Mouse (Mus musculus): ENCODE data around the gene Gm17087. TPM values are rescaled to one million over a fixed set of nuclear protein-coding genes. Genes with fewer than 3 reads are reported as not detected.

The Gm17087 gene
- not detected in 2 replicates for polyA plus RNA-seq (2015; fragmentation: Nextera tagmentation; extraction: Ambion mirVana)

- H3K4me2 ChIP-seq = no peak within 1 kb of the TSS
- no peaks in the 10 kb centered on the region for H3K4me1 ChIP-seq
- no peak for ATAC-seq (ENCODE audit: borderline replicate concordance, extremely low read depth, low FRiP score, low TSS enrichment)
- H3K4me3 ChIP-seq = no peak within 1 kb of the TSS
- no peaks in the 10 kb centered on the region for H3K27me3 ChIP-seq
- H3K36me3 ChIP-seq = no peaks in the 10 kb centered on the region
- no peak within 1 kb of the TSS for H3K27ac ChIP-seq
- WGBS = 85% methylated on average over 6 of the region's 6 CpGs
- no peak within 1 kb of the TSS for H3K9ac ChIP-seq
- no peaks in the 10 kb centered on the region for H3K9me3 ChIP-seq
Observed at GRCm38 (mm10) chr17:8566850-8567249, at the start of gene Gm17087. Gene Gm17087, minus strand, starts transcription at chr17:8566950.

GRCm38 (mm10) chr17:8613882-8614551 is 47.3 kb upstream of the Gm17087 start:
- H3K4me3 ChIP-seq = no peak overlapping the region
- H3K27ac ChIP-seq = no peak overlapping the region
- WGBS = 28% methylated on average over 7 of the region's 7 CpGs
- no peaks in the 10 kb centered on the region for H3K4me1 ChIP-seq
- no peaks in the 10 kb centered on the region for H3K9me3 ChIP-seq
- ATAC-seq (ENCODE audit: borderline replicate concordance, extremely low read depth, low FRiP score, low TSS enrichment) = no peak
- no peaks in the 10 kb centered on the region for H3K36me3 ChIP-seq
- H3K27me3 ChIP-seq = no peaks in the 10 kb centered on the region
- no peak overlapping the region for H3K9ac ChIP-seq
- no peak overlapping the region for H3K4me2 ChIP-seq

- WGBS = 76% methylated on average over 4 of the region's 4 CpGs
- Histone ChIP-seq H3K27me3 (no peaks in the 10 kb centered on the region), H3K4me1 (no peaks in the 10 kb centered on the region), H3K36me3 (no peaks in the 10 kb centered on the region), H3K4me3 (no peak overlapping the region), H3K9ac (no peak overlapping the region), H3K27ac (no peak overlapping the region), H3K4me2 (no peak overlapping the region), H3K9me3 (no peaks in the 10 kb centered on the region)
- ATAC-seq (ENCODE audit: borderline replicate concordance, extremely low read depth, low FRiP score, low TSS enrichment) = no peak
Observed at GRCm38 (mm10) chr17:8611916-8612315, 45.2 kb upstream of the Gm17087 start.

GRCm38 (mm10) chr17:8606695-8607094 is 39.9 kb upstream of the Gm17087 start:
- no peak for ATAC-seq (ENCODE audit: borderline replicate concordance, extremely low read depth, low FRiP score, low TSS enrichment)
- 67% methylated on average over 3 of the region's 3 CpGs for WGBS
- H3K27me3 ChIP-seq = no peaks in the 10 kb centered on the region
- no peak overlapping the region for H3K9ac ChIP-seq
- H3K27ac ChIP-seq = no peak overlapping the region
- H3K4me1 ChIP-seq = no peaks in the 10 kb centered on the region
- no peak overlapping the region for H3K4me2 ChIP-seq
- no peaks in the 10 kb centered on the region for H3K9me3 ChIP-seq
- no peaks in the 10 kb centered on the region for H3K36me3 ChIP-seq
- H3K4me3 ChIP-seq = no peak overlapping the region

GRCm38 (mm10) chr17:8605921-8606320 is 39.2 kb upstream of the Gm17087 start:
- Histone ChIP-seq H3K4me2 (no peak overlapping the region), H3K36me3 (no peaks in the 10 kb centered on the region), H3K27ac (no peak overlapping the region), H3K4me1 (no peaks in the 10 kb centered on the region), H3K4me3 (no peak overlapping the region), H3K9ac (no peak overlapping the region), H3K9me3 (no peaks in the 10 kb centered on the region), H3K27me3 (no peaks in the 10 kb centered on the region)
- WGBS = 69% methylated on average over 5 of the region's 5 CpGs
- ATAC-seq (ENCODE audit: borderline replicate concordance, extremely low read depth, low FRiP score, low TSS enrichment) = no peak

GRCm38 (mm10) chr17:8602976-8603375 is 36.2 kb upstream of the Gm17087 start:
- H3K9ac ChIP-seq = no peak overlapping the region
- no peaks in the 10 kb centered on the region for H3K9me3 ChIP-seq
- H3K4me2 ChIP-seq = no peak overlapping the region
- no peaks in the 10 kb centered on the region for H3K4me1 ChIP-seq
- no peaks in the 10 kb centered on the region for H3K27me3 ChIP-seq
- no peak for ATAC-seq (ENCODE audit: borderline replicate concordance, extremely low read depth, low FRiP score, low TSS enrichment)
- 91% methylated on average over 3 of the region's 3 CpGs for WGBS
- no peak overlapping the region for H3K4me3 ChIP-seq
- no peak overlapping the region for H3K27ac ChIP-seq
- H3K36me3 ChIP-seq = no peaks in the 10 kb centered on the region

GRCm38 (mm10) chr17:8597790-8598189 is 31.0 kb upstream of the Gm17087 start:
- no peaks in the 10 kb centered on the region for H3K36me3 ChIP-seq
- no peak overlapping the region for H3K9ac ChIP-seq
- H3K9me3 ChIP-seq = no peaks in the 10 kb centered on the region
- peaks cover 4% of the 10 kb centered on the region; the same call in 1 of the 2 replicates for H3K27me3 ChIP-seq
- H3K27ac ChIP-seq = no peak overlapping the region
- ATAC-seq (ENCODE audit: borderline replicate concordance, extremely low read depth, low FRiP score, low TSS enrichment) = no peak
- H3K4me1 ChIP-seq = no peaks in the 10 kb centered on the region; the same call in 1 of the 2 replicates
- 5% methylated on average over 7 of the region's 7 CpGs for WGBS
- H3K4me3 ChIP-seq = no peak overlapping the region
- no peak overlapping the region for H3K4me2 ChIP-seq

GRCm38 (mm10) chr17:8592427-8593277 is 25.9 kb upstream of the Gm17087 start:
- peak; percentile 27; the same call in 1 of the 2 replicates for ATAC-seq (ENCODE audit: borderline replicate concordance, extremely low read depth, low FRiP score, low TSS enrichment)
- Histone ChIP-seq H3K9me3 (no peaks in the 10 kb centered on the region), H3K4me3 (no peak overlapping the region), H3K27me3 (peaks cover 18% of the 10 kb centered on the region; the same call in 1 of the 2 replicates), H3K36me3 (no peaks in the 10 kb centered on the region), H3K4me1 (no peaks in the 10 kb centered on the region; the same call in 1 of the 2 replicates), H3K4me2 (peak overlapping the region; percentile 46), H3K9ac (no peak overlapping the region), H3K27ac (no peak overlapping the region)
- WGBS = 13% methylated on average over 22 of the region's 22 CpGs

- 72% methylated on average over 8 of the region's 8 CpGs for WGBS
- H3K9me3 ChIP-seq = no peaks in the 10 kb centered on the region
Observed at GRCm38 (mm10) chr17:8581579-8581978, 14.8 kb upstream of the Gm17087 start.

GRCm38 (mm10) chr17:8580360-8580759 is 13.6 kb upstream of the Gm17087 start:
- H3K9me3 ChIP-seq = no peaks in the 10 kb centered on the region
- no peak for ATAC-seq (ENCODE audit: borderline replicate concordance, extremely low read depth, low FRiP score, low TSS enrichment)
- no peak overlapping the region for H3K27ac ChIP-seq
- no peak overlapping the region for H3K4me3 ChIP-seq
- 66% methylated on average over 3 of the region's 3 CpGs for WGBS
- no peaks in the 10 kb centered on the region for H3K4me1 ChIP-seq
- no peaks in the 10 kb centered on the region for H3K27me3 ChIP-seq
- H3K4me2 ChIP-seq = no peak overlapping the region
- H3K9ac ChIP-seq = no peak overlapping the region
- H3K36me3 ChIP-seq = no peaks in the 10 kb centered on the region

More at GRCm38 (mm10) chr17:8581579-8581978, 14.8 kb upstream of the Gm17087 start:
- Histone ChIP-seq H3K27me3 (no peaks in the 10 kb centered on the region), H3K27ac (no peak overlapping the region), H3K9ac (no peak overlapping the region), H3K4me3 (no peak overlapping the region), H3K36me3 (no peaks in the 10 kb centered on the region), H3K4me2 (no peak overlapping the region), H3K4me1 (no peaks in the 10 kb centered on the region)
- ATAC-seq (ENCODE audit: borderline replicate concordance, extremely low read depth, low FRiP score, low TSS enrichment) = no peak

GRCm38 (mm10) chr17:8573542-8574260 is 7.0 kb upstream of the Gm17087 start:
- no peak overlapping the region for H3K27ac ChIP-seq
- H3K4me3 ChIP-seq = no peak overlapping the region
- H3K9ac ChIP-seq = no peak overlapping the region
- WGBS = 66% methylated on average over 8 of the region's 8 CpGs
- no peaks in the 10 kb centered on the region for H3K36me3 ChIP-seq
- no peaks in the 10 kb centered on the region for H3K4me1 ChIP-seq
- no peak for ATAC-seq (ENCODE audit: borderline replicate concordance, extremely low read depth, low FRiP score, low TSS enrichment)
- no peak overlapping the region for H3K4me2 ChIP-seq
- H3K9me3 ChIP-seq = no peaks in the 10 kb centered on the region
- H3K27me3 ChIP-seq = no peaks in the 10 kb centered on the region
